Mouse (Mus musculus): ENCODE results near the gene Bloc1s4. TPM values are rescaled to one million over a fixed set of nuclear protein-coding genes. Genes with fewer than 3 reads are reported as not detected.
A peak's percentile ranks its signal among the peaks of the same experiment; 100 is the strongest.

The Bloc1s4 gene
- polyA plus RNA-seq, 1 experiment from 2014 or later, result 16.5 TPM

DNA sequence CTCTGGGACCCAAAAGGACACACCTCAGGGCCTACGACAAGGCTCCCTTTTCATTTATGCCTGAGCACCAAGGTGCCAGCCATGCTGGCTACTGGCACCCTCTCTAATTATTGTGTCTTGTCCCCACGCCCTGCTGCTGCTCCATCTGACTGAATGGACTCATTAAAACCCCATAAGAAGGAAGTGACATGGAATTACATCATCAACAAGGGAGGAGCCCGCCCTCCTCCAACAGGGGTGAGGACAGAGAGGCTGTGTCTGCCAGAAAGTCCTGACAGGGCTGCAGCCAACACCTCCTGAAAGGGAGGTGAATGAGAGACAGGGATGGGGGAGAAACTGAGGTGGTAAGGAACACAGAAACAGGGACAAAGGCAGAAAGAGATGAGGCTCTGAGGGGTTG lies 17.8 kb downstream of the Bloc1s4 start:
- 72% methylated on average over 3 of the region's 3 CpGs for WGBS
- Histone ChIP-seq H3K9ac (ENCODE audit: low read depth, low read length) (no peak overlapping the region), H3K4me2 (ENCODE audit: low read depth, low read length) (no peak overlapping the region), H3K4me1 (ENCODE audit: control insufficient read depth, insufficient read depth, low read length) (peaks cover 19% of the 10 kb centered on the region), H3K27me3 (replicated peaks; ENCODE audit: control insufficient read depth, insufficient read depth, low read length) (no peaks in the 10 kb centered on the region), H3K27ac (ENCODE audit: low read length) (no peak overlapping the region), H3K4me3 (ENCODE audit: low read length) (no peak overlapping the region), H3K36me3 (ENCODE audit: control insufficient read depth, insufficient read depth, low read length) (no peaks in the 10 kb centered on the region), H3K9me3 (ENCODE audit: control insufficient read depth, low read length) (no peaks in the 10 kb centered on the region)
- ATAC-seq, result no peak

- ATAC-seq, result no peak
- Histone ChIP-seq H3K36me3 (ENCODE audit: control insufficient read depth, insufficient read depth, low read length) (no peaks in the 10 kb centered on the region), H3K27me3 (replicated peaks; ENCODE audit: control insufficient read depth, insufficient read depth, low read length) (no peaks in the 10 kb centered on the region), H3K4me3 (ENCODE audit: low read length) (no peak overlapping the region), H3K9me3 (ENCODE audit: control insufficient read depth, low read length) (no peaks in the 10 kb centered on the region), H3K4me2 (ENCODE audit: low read depth, low read length) (no peak overlapping the region), H3K4me1 (ENCODE audit: control insufficient read depth, insufficient read depth, low read length) (peaks cover 19% of the 10 kb centered on the region), H3K9ac (ENCODE audit: low read depth, low read length) (no peak overlapping the region), H3K27ac (ENCODE audit: low read length) (no peak overlapping the region)
- 81% methylated on average over 2 of the region's 2 CpGs for WGBS
These were observed 18.5 kb downstream of the Bloc1s4 start for GRCm38 (mm10) chr5:36729923-36730322.

DNA sequence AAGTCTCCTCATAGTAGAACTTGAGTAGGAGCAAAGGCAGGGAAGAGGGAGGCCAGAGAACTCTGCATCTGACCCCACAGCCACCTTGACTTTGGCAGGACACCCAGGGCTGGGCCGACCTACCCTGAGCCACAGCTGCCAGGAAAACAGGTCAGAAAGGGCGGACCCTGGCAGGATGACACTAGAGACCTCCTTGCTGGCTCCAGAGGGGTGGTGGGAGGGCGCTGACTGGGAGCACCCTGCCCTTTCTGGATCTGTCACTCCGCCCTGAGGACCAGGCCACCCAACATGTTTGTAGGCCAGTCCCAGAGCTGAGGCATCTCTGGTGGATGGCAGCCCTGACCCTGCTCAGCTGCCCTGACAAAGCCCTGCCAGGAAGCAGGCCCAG lies 19.4 kb downstream of the Bloc1s4 start:
- Histone ChIP-seq H3K4me3 (ENCODE audit: low read length) (no peak overlapping the region), H3K9ac (ENCODE audit: low read depth, low read length) (peak overlapping the region; percentile 40; the same call in 1 of the 2 replicates), H3K9me3 (ENCODE audit: control insufficient read depth, low read length) (no peaks in the 10 kb centered on the region), H3K4me1 (ENCODE audit: control insufficient read depth, insufficient read depth, low read length) (peaks cover 21% of the 10 kb centered on the region), H3K36me3 (ENCODE audit: control insufficient read depth, insufficient read depth, low read length) (no peaks in the 10 kb centered on the region), H3K27me3 (replicated peaks; ENCODE audit: control insufficient read depth, insufficient read depth, low read length) (no peaks in the 10 kb centered on the region), H3K27ac (ENCODE audit: low read length) (no peak overlapping the region), H3K4me2 (ENCODE audit: low read depth, low read length) (no peak overlapping the region)
- no peak for ATAC-seq
- 84% methylated on average over 4 of the region's 4 CpGs for WGBS

GRCm38 (mm10) chr5:36728403-36729085 lies 19.9 kb downstream of the Bloc1s4 start:
- Histone ChIP-seq H3K4me2 (ENCODE audit: low read depth, low read length) (no peak overlapping the region), H3K27me3 (replicated peaks; ENCODE audit: control insufficient read depth, insufficient read depth, low read length) (no peaks in the 10 kb centered on the region), H3K9ac (ENCODE audit: low read depth, low read length) (peak overlapping the region; percentile 40; the same call in 1 of the 2 replicates), H3K36me3 (ENCODE audit: control insufficient read depth, insufficient read depth, low read length) (no peaks in the 10 kb centered on the region), H3K9me3 (ENCODE audit: control insufficient read depth, low read length) (no peaks in the 10 kb centered on the region), H3K4me3 (ENCODE audit: low read length) (no peak overlapping the region), H3K4me1 (ENCODE audit: control insufficient read depth, insufficient read depth, low read length) (peaks cover 24% of the 10 kb centered on the region), H3K27ac (ENCODE audit: low read length) (no peak overlapping the region)
- 72% methylated on average over 8 of the region's 8 CpGs for WGBS
- ATAC-seq, result no peak

DNA sequence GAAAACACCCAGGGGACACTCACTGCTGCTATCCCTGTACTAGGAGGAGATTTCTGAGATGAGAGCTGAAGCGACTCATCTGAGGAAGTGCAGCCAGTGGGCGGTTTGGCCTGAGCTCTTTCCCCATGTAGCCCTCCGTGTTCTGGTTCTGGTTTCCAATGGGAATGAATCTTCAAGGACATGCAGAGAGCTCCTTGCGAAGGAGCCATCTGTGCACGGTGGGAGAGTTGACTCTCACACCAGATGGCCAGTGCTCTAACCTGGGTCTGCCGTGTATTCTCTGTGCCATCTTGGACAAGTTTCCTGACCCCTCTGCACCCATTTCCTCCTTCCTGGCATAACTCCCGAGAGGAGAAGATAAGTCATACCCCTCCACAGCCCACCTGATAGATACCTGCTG lies 20.7 kb downstream of the Bloc1s4 start:
- Histone ChIP-seq H3K27ac (ENCODE audit: low read length) (no peak overlapping the region), H3K9ac (ENCODE audit: low read depth, low read length) (no peak overlapping the region), H3K4me3 (ENCODE audit: low read length) (no peak overlapping the region), H3K9me3 (ENCODE audit: control insufficient read depth, low read length) (no peaks in the 10 kb centered on the region), H3K4me2 (ENCODE audit: low read depth, low read length) (no peak overlapping the region), H3K36me3 (ENCODE audit: control insufficient read depth, insufficient read depth, low read length) (no peaks in the 10 kb centered on the region), H3K4me1 (ENCODE audit: control insufficient read depth, insufficient read depth, low read length) (peaks cover 24% of the 10 kb centered on the region), H3K27me3 (replicated peaks; ENCODE audit: control insufficient read depth, insufficient read depth, low read length) (no peaks in the 10 kb centered on the region)
- WGBS, result 78% methylated on average over 7 of the region's 7 CpGs
- no peak for ATAC-seq

DNA sequence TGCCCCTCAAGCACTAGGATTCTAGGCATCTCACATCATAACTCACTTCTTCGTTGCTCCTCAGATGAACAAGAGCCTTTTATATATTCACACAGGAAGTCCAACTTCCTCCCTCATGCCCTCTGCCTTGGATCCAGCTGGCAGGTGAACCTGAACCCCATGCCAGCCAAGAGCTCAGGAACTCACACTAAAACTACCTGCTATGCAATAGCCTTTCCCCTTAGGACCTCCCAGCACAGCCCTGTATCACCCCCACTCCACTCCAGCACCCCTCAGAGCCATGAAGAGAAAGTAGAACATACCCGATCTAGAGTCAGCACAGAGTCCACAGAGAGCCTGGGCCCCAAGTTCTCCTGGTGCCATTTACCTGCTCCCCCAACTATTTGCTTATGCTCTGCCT lies 21.3 kb downstream of the Bloc1s4 start:
- H3K9me3 ChIP-seq (ENCODE audit: control insufficient read depth, low read length), result no peaks in the 10 kb centered on the region
- 51% methylated on average over 2 of the region's 2 CpGs for WGBS
- H3K27ac ChIP-seq (ENCODE audit: low read length), result 0 out of 2 replicates have a peak overlapping the region, but pooled peaks have one; percentile 21
- no peak overlapping the region for H3K4me2 ChIP-seq (ENCODE audit: low read depth, low read length)
- H3K4me3 ChIP-seq (ENCODE audit: low read length), result no peak overlapping the region
- peak overlapping the region; percentile 21; the same call in 1 of the 2 replicates for H3K9ac ChIP-seq (ENCODE audit: low read depth, low read length)
- H3K36me3 ChIP-seq (ENCODE audit: control insufficient read depth, insufficient read depth, low read length), result no peaks in the 10 kb centered on the region
- H3K4me1 ChIP-seq (ENCODE audit: control insufficient read depth, insufficient read depth, low read length), result peaks cover 24% of the 10 kb centered on the region
- no peaks in the 10 kb centered on the region for H3K27me3 ChIP-seq (replicated peaks; ENCODE audit: control insufficient read depth, insufficient read depth, low read length)
- no peak for ATAC-seq

DNA sequence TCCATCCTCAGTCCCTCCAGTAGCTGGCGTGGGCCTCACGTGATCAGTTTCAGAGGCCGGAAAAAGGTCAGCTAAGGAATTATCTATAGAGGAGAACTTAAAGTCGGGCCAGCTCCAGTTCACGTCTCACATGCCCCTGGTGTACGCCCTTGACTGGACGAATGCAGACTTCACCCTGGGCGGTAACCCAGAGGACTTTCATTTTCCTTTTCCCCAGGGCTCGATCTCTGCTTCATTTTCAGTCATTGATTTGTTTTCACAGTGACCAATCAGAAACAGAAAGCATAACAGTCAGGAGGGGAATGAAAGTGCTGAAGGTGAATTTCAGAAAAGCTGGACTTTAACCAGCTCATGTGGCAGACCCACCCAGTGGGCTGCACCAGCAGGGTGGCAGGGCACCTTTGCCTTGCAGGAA lies 22.1 kb downstream of the Bloc1s4 start:
- H3K27me3 ChIP-seq (replicated peaks; ENCODE audit: control insufficient read depth, insufficient read depth, low read length), result no peaks in the 10 kb centered on the region
- peak overlapping the region; percentile 55 for H3K27ac ChIP-seq (ENCODE audit: low read length)
- H3K36me3 ChIP-seq (ENCODE audit: control insufficient read depth, insufficient read depth, low read length), result no peaks in the 10 kb centered on the region
- ATAC-seq, result peak; percentile 84
- no peak overlapping the region for H3K4me3 ChIP-seq (ENCODE audit: low read length)
- H3K9ac ChIP-seq (ENCODE audit: low read depth, low read length), result no peak overlapping the region
- no peaks in the 10 kb centered on the region for H3K9me3 ChIP-seq (ENCODE audit: control insufficient read depth, low read length)
- peaks cover 24% of the 10 kb centered on the region for H3K4me1 ChIP-seq (ENCODE audit: control insufficient read depth, insufficient read depth, low read length)
- 44% methylated on average over 9 of the region's 9 CpGs for WGBS
- H3K4me2 ChIP-seq (ENCODE audit: low read depth, low read length), result peak overlapping the region; percentile 26

GRCm38 (mm10) chr5:36725861-36726260 lies 22.6 kb downstream of the Bloc1s4 start:
- H3K4me3 ChIP-seq (ENCODE audit: low read length), result no peak overlapping the region
- peak overlapping the region; percentile 55 for H3K27ac ChIP-seq (ENCODE audit: low read length)
- H3K9me3 ChIP-seq (ENCODE audit: control insufficient read depth, low read length), result no peaks in the 10 kb centered on the region
- peak overlapping the region; percentile 26 for H3K4me2 ChIP-seq (ENCODE audit: low read depth, low read length)
- H3K9ac ChIP-seq (ENCODE audit: low read depth, low read length), result no peak overlapping the region
- no peaks in the 10 kb centered on the region for H3K36me3 ChIP-seq (ENCODE audit: control insufficient read depth, insufficient read depth, low read length)
- ATAC-seq, result no peak
- 50% methylated on average over 12 of the region's 12 CpGs for WGBS
- H3K4me1 ChIP-seq (ENCODE audit: control insufficient read depth, insufficient read depth, low read length), result peaks cover 24% of the 10 kb centered on the region
- H3K27me3 ChIP-seq (replicated peaks; ENCODE audit: control insufficient read depth, insufficient read depth, low read length), result no peaks in the 10 kb centered on the region

DNA sequence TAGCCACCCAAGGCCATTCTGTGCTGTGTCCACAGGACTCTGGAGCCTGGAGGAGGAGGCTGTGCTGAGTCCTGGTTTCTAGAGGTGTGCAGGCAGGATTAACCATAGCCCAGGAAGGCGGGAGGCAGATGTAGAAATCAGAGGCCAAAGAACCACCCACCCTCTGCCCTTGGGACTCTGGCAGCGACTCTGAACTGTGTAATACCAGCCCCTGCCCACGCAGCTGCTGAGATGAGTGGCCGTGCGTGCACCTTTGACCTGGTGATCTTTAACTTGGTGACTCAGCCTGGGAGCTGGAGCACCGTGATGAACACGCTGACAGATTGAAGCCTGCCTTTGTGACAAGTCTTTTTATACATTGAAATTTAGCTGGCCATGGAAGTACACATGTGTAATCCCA lies 24.2 kb downstream of the Bloc1s4 start:
- Histone ChIP-seq H3K27me3 (replicated peaks; ENCODE audit: control insufficient read depth, insufficient read depth, low read length) (no peaks in the 10 kb centered on the region), H3K4me2 (ENCODE audit: low read depth, low read length) (no peak overlapping the region), H3K4me1 (ENCODE audit: control insufficient read depth, insufficient read depth, low read length) (peaks cover 23% of the 10 kb centered on the region), H3K27ac (ENCODE audit: low read length) (peak overlapping the region; percentile 70), H3K4me3 (ENCODE audit: low read length) (no peak overlapping the region), H3K9ac (ENCODE audit: low read depth, low read length) (no peak overlapping the region), H3K9me3 (ENCODE audit: control insufficient read depth, low read length) (no peaks in the 10 kb centered on the region), H3K36me3 (ENCODE audit: control insufficient read depth, insufficient read depth, low read length) (no peaks in the 10 kb centered on the region)
- 51% methylated on average over 7 of the region's 7 CpGs for WGBS
- peak; percentile 56 for ATAC-seq

GRCm38 (mm10) chr5:36723356-36723755 lies 25.1 kb downstream of the Bloc1s4 start:
- Histone ChIP-seq H3K27ac (ENCODE audit: low read length) (no peak overlapping the region), H3K36me3 (ENCODE audit: control insufficient read depth, insufficient read depth, low read length) (no peaks in the 10 kb centered on the region), H3K9ac (ENCODE audit: low read depth, low read length) (no peak overlapping the region), H3K4me1 (ENCODE audit: control insufficient read depth, insufficient read depth, low read length) (peaks cover 14% of the 10 kb centered on the region), H3K4me2 (ENCODE audit: low read depth, low read length) (no peak overlapping the region), H3K27me3 (replicated peaks; ENCODE audit: control insufficient read depth, insufficient read depth, low read length) (no peaks in the 10 kb centered on the region), H3K9me3 (ENCODE audit: control insufficient read depth, low read length) (no peaks in the 10 kb centered on the region), H3K4me3 (ENCODE audit: low read length) (no peak overlapping the region)
- ATAC-seq, result no peak
- WGBS, result 82% methylated on average over 9 of the region's 9 CpGs

Data from intestine, embryonic 16.5 days (tissue).